Mouse (Mus musculus) CH12.LX (cell line): ENCODE results near the gene Fap. TPM values are rescaled to one million over a fixed set of nuclear protein-coding genes. Genes with fewer than 3 reads are reported as not detected.

ENCODE experiments used
- DNase-seq: peaks from one replicate; pipeline ENCODE4 v3.0.0-alpha.2; 2013; ENCODE audit errors: extremely low read depth
- H3K27ac ChIP-seq: 2 replicates; pipeline ENCODE4 v1.5.1; 2012; ENCODE audit warnings: low read depth, mild to moderate bottlenecking, control low read depth, moderate library complexity; ENCODE audit not compliant: insufficient read depth
- H3K27me3 ChIP-seq: replicated peaks from 2 replicates; pipeline ENCODE3; 2012; ENCODE audit warnings: inconsistent platforms
- H3K36me3 ChIP-seq, 2 experiments: replicated peaks in 1 of 2; 2 replicates each; pipeline versions ENCODE3 to v1.6.1; 2012; ENCODE audit warnings: inconsistent platforms in 1 of 2, low read length in 1 of 2, mild to moderate bottlenecking in 1 of 2, mixed read lengths in 1 of 2, moderate library complexity in 1 of 2; ENCODE audit not compliant: control insufficient read depth in 1 of 2, insufficient read depth in 1 of 2
- H3K4me1 ChIP-seq, 2 experiments: 2 replicates each; pipeline ENCODE4 v1.6.1; 2012; ENCODE audit warnings: inconsistent platforms in 1 of 2, moderate library complexity in 1 of 2; ENCODE audit not compliant: insufficient read depth in 2 of 2, control insufficient read depth in 1 of 2
- H3K4me2 ChIP-seq: 2 replicates; pipeline ENCODE4 v1.6.1; 2012; ENCODE audit warnings: low read depth, mild to moderate bottlenecking, control low read depth; ENCODE audit not compliant: poor library complexity, insufficient read depth, severe bottlenecking
- H3K4me3 ChIP-seq, 3 experiments: fragments of 150-350 bp in 1 of 3; sonication (generic) in 1 of 3; replicated peaks in 1 of 3; 2 replicates each; pipeline versions ENCODE3 to v1.5.1; 2011 to 2012; ENCODE audit warnings: low read depth in 2 of 3, low read length in 2 of 3, mild to moderate bottlenecking in 2 of 3, moderate library complexity in 2 of 3, control low read depth in 1 of 3, improper control_type of control experiment in 1 of 3, inconsistent platforms in 1 of 3, mixed read lengths in 1 of 3; ENCODE audit not compliant: poor library complexity in 1 of 3
- H3K79me2 ChIP-seq: replicated peaks from 2 replicates; pipeline ENCODE4 v1.6.1; 2012; ENCODE audit warnings: mild to moderate bottlenecking, moderate library complexity; ENCODE audit not compliant: control insufficient read depth, poor library complexity, insufficient read depth, severe bottlenecking; ENCODE audit errors: extremely low read depth
- H3K9ac ChIP-seq: 2 replicates; pipeline ENCODE4 v1.6.1; 2012; ENCODE audit warnings: low read depth, mild to moderate bottlenecking, control low read depth, moderate library complexity; ENCODE audit not compliant: insufficient read depth
- H3K9me3 ChIP-seq: replicated peaks from 2 replicates; pipeline ENCODE3; 2012; ENCODE audit warnings: low read length, inconsistent platforms, mixed read lengths
- BHLHE40 ChIP-seq: IDR thresholded peaks from 2 replicates; pipeline ENCODE4 v1.6.1; 2011; ENCODE audit warnings: mild to moderate bottlenecking, low read depth, low read length, improper control_type of control experiment
- CHD2 ChIP-seq: IDR thresholded peaks from 2 replicates; pipeline ENCODE4 v1.6.1; 2011; ENCODE audit warnings: low read length, improper control_type of control experiment
- CTCF ChIP-seq, 2 experiments: IDR thresholded peaks in 1 of 2; conservative IDR thresholded peaks in 1 of 2; 2 replicates each; pipeline ENCODE4 v1.5.1; 2011 to 2012; ENCODE audit warnings: low read depth in 2 of 2, low read length in 2 of 2, improper control_type of control experiment in 1 of 2, inconsistent platforms in 1 of 2, mild to moderate bottlenecking in 1 of 2, moderate library complexity in 1 of 2
- E2F4 ChIP-seq: IDR thresholded peaks from 2 replicates; pipeline ENCODE4 v1.6.1; 2011; ENCODE audit warnings: low read depth, low read length, improper control_type of control experiment; ENCODE audit not compliant: insufficient replicate concordance
- ELF1 ChIP-seq: IDR thresholded peaks from 2 replicates; pipeline ENCODE4 v1.6.1; 2014; ENCODE audit warnings: low read depth, mild to moderate bottlenecking, inconsistent platforms, low read length, improper control_type of control experiment
- EP300 ChIP-seq: IDR thresholded peaks from 2 replicates; pipeline ENCODE4 v1.6.1; 2011; ENCODE audit warnings: low read length, improper control_type of control experiment
- ETS1 ChIP-seq: conservative IDR thresholded peaks from 2 replicates; pipeline ENCODE4 v1.6.1; 2012; ENCODE audit warnings: low read depth, mild to moderate bottlenecking, inconsistent platforms, low read length, improper control_type of control experiment, moderate library complexity
- GABPA ChIP-seq: IDR thresholded peaks from 2 replicates; pipeline ENCODE4 v1.6.1; 2012; ENCODE audit warnings: low read depth, low read length, improper control_type of control experiment, inconsistent platforms; ENCODE audit not compliant: insufficient replicate concordance
- HCFC1 ChIP-seq: IDR thresholded peaks from 2 replicates; pipeline ENCODE4 v1.6.1; 2012; ENCODE audit warnings: low read depth, mild to moderate bottlenecking, inconsistent platforms, low read length, improper control_type of control experiment
- IRF4 ChIP-seq: IDR thresholded peaks from 2 replicates; pipeline ENCODE4 v1.6.1; 2014; ENCODE audit warnings: low read depth, mild to moderate bottlenecking, inconsistent platforms, low read length, improper control_type of control experiment
- JUN ChIP-seq: IDR thresholded peaks from 2 replicates; pipeline ENCODE4 v1.6.1; 2011; ENCODE audit warnings: low read depth, mild to moderate bottlenecking, low read length, improper control_type of control experiment, moderate library complexity; ENCODE audit not compliant: insufficient read depth
- KAT2A ChIP-seq: IDR thresholded peaks from 2 replicates; pipeline ENCODE4 v1.6.1; 2012; ENCODE audit warnings: low read length, improper control_type of control experiment, inconsistent platforms; ENCODE audit not compliant: insufficient replicate concordance
- MAX ChIP-seq: IDR thresholded peaks from 2 replicates; pipeline ENCODE4 v1.6.1; 2011; ENCODE audit warnings: low read length, improper control_type of control experiment
- MAZ ChIP-seq: IDR thresholded peaks from 2 replicates; pipeline ENCODE4 v1.6.1; 2012; ENCODE audit warnings: low read depth, mild to moderate bottlenecking, inconsistent platforms, low read length, improper control_type of control experiment, moderate library complexity
- MXI1 ChIP-seq: IDR thresholded peaks from 2 replicates; pipeline ENCODE4 v1.6.1; 2011; ENCODE audit warnings: mild to moderate bottlenecking, low read depth, low read length, improper control_type of control experiment
- NELFE ChIP-seq: IDR thresholded peaks from 2 replicates; pipeline ENCODE4 v1.6.1; 2011; ENCODE audit warnings: low read depth, low read length, improper control_type of control experiment
- NRF1 ChIP-seq: IDR thresholded peaks from 2 replicates; pipeline ENCODE4 v1.6.1; 2014; ENCODE audit warnings: low read depth, mild to moderate bottlenecking, inconsistent platforms, low read length, improper control_type of control experiment, moderate library complexity
- PAX5 ChIP-seq: IDR thresholded peaks from 2 replicates; pipeline ENCODE4 v1.6.1; 2012; ENCODE audit warnings: low read length, inconsistent platforms, mixed read lengths
- POLR2A ChIP-seq: IDR thresholded peaks from 2 replicates; pipeline ENCODE4 v1.6.1; 2011; ENCODE audit warnings: low read depth, mild to moderate bottlenecking, improper control_type of control experiment, low read length
- RAD21 ChIP-seq: IDR thresholded peaks from 2 replicates; pipeline ENCODE4 v1.6.1; 2011; ENCODE audit warnings: low read depth, mild to moderate bottlenecking, low read length, improper control_type of control experiment, moderate library complexity
- SIN3A ChIP-seq: IDR thresholded peaks from 2 replicates; pipeline ENCODE4 v1.6.1; 2012; ENCODE audit warnings: low read length, improper control_type of control experiment, inconsistent platforms
- TBP ChIP-seq: conservative IDR thresholded peaks from 2 replicates; pipeline ENCODE4 v1.6.1; 2011; ENCODE audit warnings: low read depth, low read length, improper control_type of control experiment
- ZC3H11A ChIP-seq: IDR thresholded peaks from 2 replicates; pipeline ENCODE4 v1.6.1; 2012; ENCODE audit warnings: low read depth, mild to moderate bottlenecking, inconsistent platforms, low read length, improper control_type of control experiment
- ZKSCAN1 ChIP-seq: IDR thresholded peaks from 2 replicates; pipeline ENCODE4 v1.6.1; 2012; ENCODE audit warnings: low read depth, inconsistent platforms, low read length, improper control_type of control experiment, borderline replicate concordance
- ZMIZ1 ChIP-seq: IDR thresholded peaks from 2 replicates; pipeline ENCODE4 v1.6.1; 2012; ENCODE audit warnings: low read depth, mild to moderate bottlenecking, inconsistent platforms, low read length, improper control_type of control experiment
- dilution Hi-C: fragments of 300-500 bp; cut with MboI; formaldehyde crosslinking; loops from 2 replicates; pipeline ENCODE4 v1.14.3; 2020; ENCODE audit warnings: low sequenced_read_pairs; ENCODE audit not compliant: extremely low pct_unique_long_range_greater_than_20kb, extremely low pct_ligation_motif_present
- in situ Hi-C: fragments of 300-500 bp; cut with MboI; formaldehyde crosslinking; loops from 3 replicates; pipeline ENCODE4 v1.14.3; 2019; ENCODE audit warnings: low sequenced_read_pairs, low pct_ligation_motif_present, low pct_unique_long_range_greater_than_20kb, mixed read lengths
- polyA plus RNA-seq: library from polyadenylated mRNA; unstranded; fragments of >175 nt; gene quantifications from 2 replicates; pipeline ENCODE4 v1.2.1, GENCODE M21; 2012; ENCODE audit warnings: low read depth; ENCODE audit not compliant: insufficient read length
- total RNA-seq, 2 experiments: library from RNA; depleted of rRNA; stranded (reverse); fragments of 300-350 nt in 1 of 2; fragments of >200 nt in 1 of 2; gene quantifications; 2 replicates each; pipeline ENCODE4 v1.2.3; 2012 to 2014

The Fap gene
- total and polyA plus RNA-seq, 3 experiments = 0.15 TPM; not detected in 2

DNA sequence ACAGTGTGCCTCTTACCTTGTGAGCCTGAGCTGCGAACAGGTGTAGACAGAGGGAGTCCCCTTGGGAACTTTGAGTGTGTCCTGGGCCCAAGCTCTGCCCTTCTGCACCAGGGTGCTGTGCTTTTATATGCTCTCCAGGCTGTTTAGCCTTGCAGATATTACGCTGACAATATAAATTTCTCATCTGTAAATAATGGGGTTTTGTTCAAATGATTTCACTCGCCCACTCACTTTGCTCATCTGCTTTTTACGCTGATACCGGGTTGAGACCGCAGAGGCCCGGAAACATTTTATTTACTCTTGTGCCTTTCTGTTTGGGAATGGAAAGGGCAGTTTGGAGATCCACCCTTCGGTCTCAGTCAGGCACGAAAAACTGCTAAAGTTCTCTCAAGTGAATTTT, 90.3 kb downstream of the Fap start, which contains the start of gene Gcg:
Gcg (minus strand) TSS at position 101 of the 400 bp plus-strand sequence.
- no peak for DNase-seq
- in situ Hi-C loops = no loop called here

DNA sequence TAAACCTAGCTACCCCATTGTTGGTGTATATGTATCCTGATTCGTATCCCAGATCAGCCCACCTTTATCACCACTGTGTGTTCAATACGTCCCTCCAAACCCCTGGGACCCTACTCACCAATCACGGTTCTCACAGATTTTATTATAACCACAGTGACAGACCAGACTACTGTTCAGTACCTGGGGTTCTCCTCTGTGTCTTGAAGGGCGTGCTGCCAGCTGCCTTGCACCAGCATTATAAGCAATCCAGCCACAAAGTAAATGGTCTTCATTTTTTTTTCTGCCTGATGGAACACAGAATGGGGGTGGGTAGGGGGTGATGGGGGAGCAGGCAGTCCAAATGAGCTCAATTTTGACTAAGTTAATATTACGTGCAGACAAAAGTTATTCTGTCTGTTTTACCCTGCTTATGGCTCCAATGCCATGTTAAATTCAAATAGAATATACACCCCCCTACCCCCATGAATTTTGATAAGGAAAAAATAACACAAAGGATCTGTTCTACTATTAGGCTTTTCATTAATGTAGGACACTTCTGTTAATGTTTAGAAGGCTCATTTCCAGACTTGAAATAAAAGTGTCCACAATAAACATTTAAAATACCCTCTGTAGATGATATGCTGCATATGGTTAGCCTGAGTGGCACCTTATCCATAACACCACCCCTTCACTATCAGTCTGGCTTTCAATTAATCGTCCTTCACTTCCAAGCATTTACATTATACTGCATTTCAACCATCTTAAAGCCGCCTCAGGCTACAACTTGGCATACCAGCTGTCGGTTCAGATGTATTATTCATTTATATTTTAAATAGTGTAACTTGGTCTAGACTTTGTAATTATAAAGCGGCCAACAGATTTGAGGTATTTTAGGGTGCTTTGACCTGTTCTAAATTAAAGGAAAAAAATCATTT, 93.3 kb downstream of the Fap start:
- Histone ChIP-seq H3K4me1 (peaks cover 0 to 3% of the 10 kb centered on the region in 2 experiments; a peak in 1 of 4 replicates), H3K27ac (no peak overlapping the region), H3K4me2 (no peak overlapping the region), H3K9ac (no peak overlapping the region), H3K4me3 (no peak overlapping the region), H3K36me3 (no peaks in the 10 kb centered on the region), H3K9me3 (no peaks in the 10 kb centered on the region), H3K27me3 (no peaks in the 10 kb centered on the region), H3K79me2 (no peaks in the 10 kb centered on the region)
- in situ Hi-C loops (no loop called here), dilution Hi-C loops (no loop called here)
- TF ChIP-seq EP300 = no peak
- no peak for TF ChIP-seq ZMIZ1
- TF ChIP-seq MAX = no peak
- no peak for TF ChIP-seq PAX5
- no peak for TF ChIP-seq SIN3A
- TF ChIP-seq E2F4 = no peak
- TF ChIP-seq IRF4 = no peak
- TF ChIP-seq TBP = no peak
- TF ChIP-seq RAD21 = no peak
- TF ChIP-seq POLR2A = no peak
- no peak for TF ChIP-seq ELF1
- no peak for TF ChIP-seq CTCF (conservative IDR thresholded peaks at IDR 0.05 in 1 of 2, IDR thresholded peaks at IDR 0.05 in 1 of 2; ENCODE audit: low read depth in 2 of 2, low read length in 2 of 2)
- no peak for TF ChIP-seq HCFC1
- TF ChIP-seq MAZ = no peak
- TF ChIP-seq NRF1 = no peak
- TF ChIP-seq ZC3H11A = no peak
- no peak for TF ChIP-seq MXI1
- DNase-seq = no peak

More for the DNA sequence above, 90.3 kb downstream of the Fap start, which contains the start of gene Gcg:
- no peak within 1 kb of the TSS for H3K4me3 ChIP-seq
- no peaks in the 10 kb centered on the region for H3K9me3 ChIP-seq
- H3K27ac ChIP-seq = no peak within 1 kb of the TSS
- H3K27me3 ChIP-seq = no peaks in the 10 kb centered on the region
- H3K4me1 ChIP-seq = peaks cover 0 to 3% of the 10 kb centered on the region in 2 experiments; a peak in 1 of 4 replicates
- no peaks in the 10 kb centered on the region for H3K79me2 ChIP-seq
- no peaks in the 10 kb centered on the region for H3K36me3 ChIP-seq
- dilution Hi-C loops = no loop called here
- no peak within 1 kb of the TSS for H3K9ac ChIP-seq
- TF ChIP-seq ZKSCAN1 (no peak), ETS1 (no peak), ZMIZ1 (no peak), NELFE (no peak), JUN (no peak), KAT2A (no peak), CHD2 (no peak), BHLHE40 (no peak), SIN3A (no peak), HCFC1 (no peak), ELF1 (no peak), PAX5 (no peak), GABPA (no peak)
- TF ChIP-seq, all 38 proteins: peak for 0
- H3K4me2 ChIP-seq = no peak within 1 kb of the TSS
